Mouse (Mus musculus) midbrain, postnatal 0 days (tissue): ENCODE measurements around the gene Erp29. TPM values are rescaled to one million over a fixed set of nuclear protein-coding genes. Genes with fewer than 3 reads are reported as not detected.
A peak's percentile ranks its signal among the peaks of the same experiment; 100 is the strongest.

ENCODE experiments used
- ATAC-seq: fragments of 200-750 bp; cut with Nextera tagmentation; 2 replicates; pipeline ENCODE4 v1.8.0; 2017; ENCODE audit warnings: moderate number of reproducible peaks, mild to moderate bottlenecking, moderate TSS enrichment, moderate library complexity; ENCODE audit not compliant: low FRiP score
- DNase-seq: peaks from one replicate; pipeline ENCODE4 v3.0.0-alpha.2; 2015; ENCODE audit warnings: low spot score
- H3K27ac ChIP-seq: fragments of 300-500 bp; sonication (generic); 2 replicates; pipeline ENCODE4 v1.5.1; 2014; ENCODE audit warnings: low read depth, mild to moderate bottlenecking, low read length, mixed read lengths
- H3K27me3 ChIP-seq: fragments of 300-500 bp; sonication (generic); 2 replicates; pipeline ENCODE4 v1.6.1; 2014; ENCODE audit warnings: low read length, control low read depth, mixed read lengths; ENCODE audit not compliant: insufficient read depth
- H3K36me3 ChIP-seq: fragments of 300-500 bp; sonication (generic); 2 replicates; pipeline ENCODE4 v1.6.1; 2014; ENCODE audit warnings: low read length, control low read depth, mixed read lengths; ENCODE audit not compliant: insufficient read depth
- H3K4me1 ChIP-seq: fragments of 300-500 bp; sonication (generic); 2 replicates; pipeline ENCODE4 v1.6.1; 2014; ENCODE audit warnings: mild to moderate bottlenecking, control low read depth, antibody characterized with exemption, low read length, mixed read lengths; ENCODE audit not compliant: insufficient read depth
- H3K4me2 ChIP-seq: fragments of 300-500 bp; sonication (generic); 2 replicates; pipeline ENCODE4 v1.6.1; 2014; ENCODE audit warnings: low read depth, mild to moderate bottlenecking, low read length, mixed read lengths; ENCODE audit not compliant: poor library complexity, severe bottlenecking
- H3K4me3 ChIP-seq: fragments of 300-500 bp; sonication (generic); 2 replicates; pipeline ENCODE4 v1.5.1; 2014; ENCODE audit warnings: low read depth, mild to moderate bottlenecking, low read length, moderate library complexity
- H3K9ac ChIP-seq: fragments of 300-500 bp; sonication (generic); replicated peaks from 2 replicates; pipeline ENCODE4 v1.6.1; 2014; ENCODE audit warnings: mild to moderate bottlenecking, low read length, moderate library complexity, mixed read lengths; ENCODE audit not compliant: poor library complexity, severe bottlenecking
- H3K9me3 ChIP-seq: fragments of 300-500 bp; sonication (generic); 2 replicates; pipeline ENCODE4 v1.6.1; 2016; ENCODE audit warnings: low read length, control low read depth
- CTCF ChIP-seq: IDR thresholded peaks from 2 replicates; pipeline ENCODE4 v1.5.1; 2016; ENCODE audit warnings: antibody characterized with exemption, mild to moderate bottlenecking
- WGBS: fragments of 180-500 bp; shearing (Covaris S2); extraction: QIAGEN DNeasy Blood & Tissue Kit; methylation state at CpG from one replicate; pipeline ENCODE4 v1.1.7; 2014; 5-methylcytosine and 5-hydroxymethylcytosine counted together
- polyA plus RNA-seq: library from polyadenylated mRNA; unstranded; fragments of >200 nt; fragmentation: Nextera tagmentation; extraction: Ambion mirVana; gene quantifications from 2 replicates; pipeline ENCODE4 v1.2.1, GENCODE M21; 2015
- total RNA-seq: library from RNA; depleted of rRNA; stranded (reverse); fragments of >200 nt; gene quantifications from 2 replicates; pipeline ENCODE4 v1.2.3, GENCODE M21; 2014

The Erp29 gene
- total and polyA plus RNA-seq, 2 experiments from 2014 or later: 70.8 to 187 TPM

GRCm38 (mm10) chr5:121399540-121399939 lies 52.8 kb downstream of the Erp29 start:
- Histone ChIP-seq H3K4me3 (no peak overlapping the region), H3K4me1 (0 out of 2 replicates have a peak, but pooled peaks cover 4% of the 10 kb centered on the region), H3K36me3 (peaks cover 8% of the 10 kb centered on the region; the same call in 1 of the 2 replicates), H3K27me3 (no peaks in the 10 kb centered on the region), H3K9ac (no peak overlapping the region), H3K27ac (no peak overlapping the region), H3K9me3 (no peaks in the 10 kb centered on the region), H3K4me2 (0 out of 2 replicates have a peak overlapping the region, but pooled peaks have one; percentile 87)
- TF ChIP-seq CTCF: no peak
- ATAC-seq: no peak
- DNase-seq: no peak
- 87% methylated on average over 5 of the region's 5 CpGs for WGBS

GRCm38 (mm10) chr5:121398965-121399462 lies 53.3 kb downstream of the Erp29 start:
- H3K4me2 ChIP-seq: peak overlapping the region; percentile 87
- H3K9me3 ChIP-seq: no peaks in the 10 kb centered on the region
- H3K36me3 ChIP-seq: peaks cover 8% of the 10 kb centered on the region; the same call in 1 of the 2 replicates
- DNase-seq (no peak), ATAC-seq (no peak)
- no peak for TF ChIP-seq CTCF
- H3K27me3 ChIP-seq: no peaks in the 10 kb centered on the region
- peak overlapping the region; percentile 89 for H3K9ac ChIP-seq
- no peak overlapping the region for H3K27ac ChIP-seq
- 0 out of 2 replicates have a peak, but pooled peaks cover 4% of the 10 kb centered on the region for H3K4me1 ChIP-seq
- H3K4me3 ChIP-seq: peak overlapping the region; percentile 97
- WGBS: 60% methylated on average over 9 of the region's 9 CpGs

- TF ChIP-seq CTCF: no peak
- ATAC-seq (peak; percentile 73), DNase-seq (peak; percentile 27)
- peaks cover 8% of the 10 kb centered on the region; the same call in 1 of the 2 replicates for H3K36me3 ChIP-seq
- H3K27me3 ChIP-seq: no peaks in the 10 kb centered on the region
- no peaks in the 10 kb centered on the region for H3K9me3 ChIP-seq
- H3K4me1 ChIP-seq: 0 out of 2 replicates have a peak, but pooled peaks cover 4% of the 10 kb centered on the region
- peak overlapping the region; percentile 89 for H3K9ac ChIP-seq
- peak overlapping the region; percentile 97 for H3K4me3 ChIP-seq
- WGBS: under 1% methylated on average over 53 of the region's 67 CpGs
- H3K4me2 ChIP-seq: peak overlapping the region; percentile 87
- peak overlapping the region; percentile 86 for H3K27ac ChIP-seq
Measured at GRCm38 (mm10) chr5:121398146-121398964, 54.0 kb downstream of the Erp29 start.

- H3K4me2 ChIP-seq: peak within 1 kb of the TSS; percentile 87
- TF ChIP-seq CTCF: no peak
- H3K4me3 ChIP-seq: peak within 1 kb of the TSS; percentile 97
- 9% methylated on average over 51 of the region's 53 CpGs for WGBS
- DNase-seq (peak; percentile 98), ATAC-seq (peak; percentile 97)
- no peaks in the 10 kb centered on the region for H3K27me3 ChIP-seq
- 0 out of 2 replicates have a peak, but pooled peaks cover 4% of the 10 kb centered on the region for H3K4me1 ChIP-seq
- peak within 1 kb of the TSS; percentile 86 for H3K27ac ChIP-seq
- no peaks in the 10 kb centered on the region for H3K9me3 ChIP-seq
- H3K36me3 ChIP-seq: peaks cover 8% of the 10 kb centered on the region; the same call in 1 of the 2 replicates
- peak within 1 kb of the TSS; percentile 89 for H3K9ac ChIP-seq
Measured at GRCm38 (mm10) chr5:121397187-121398145, 54.8 kb downstream of the Erp29 start, which contains the start of gene Naa25. Gene Naa25, plus strand, starts transcription at chr5:121397936.

GRCm38 (mm10) chr5:121395621-121396020 lies 56.7 kb downstream of the Erp29 start:
- ATAC-seq (no peak), DNase-seq (no peak)
- Histone ChIP-seq H3K9me3 (no peaks in the 10 kb centered on the region), H3K36me3 (no peaks in the 10 kb centered on the region), H3K4me3 (no peak overlapping the region), H3K27me3 (no peaks in the 10 kb centered on the region), H3K27ac (no peak overlapping the region), H3K4me1 (0 out of 2 replicates have a peak, but pooled peaks cover 4% of the 10 kb centered on the region), H3K4me2 (no peak overlapping the region), H3K9ac (no peak overlapping the region)
- TF ChIP-seq CTCF: no peak
- 81% methylated on average over 5 of the region's 5 CpGs for WGBS
